Mouse (Mus musculus) lung, adult 2 months (tissue): Measurements from ENCODE around the gene Taar8b.
"Not testable (repeated sequence)": the region's sequence is repeated elsewhere in the genome, so short reads cannot be mapped to it uniquely, and the experiment has no call there.

Source experiments
- CTCF ChIP-seq: fragments of 200-500 bp; IDR thresholded peaks from 2 replicates; pipeline ENCODE4 v1.5.1; 2011; ENCODE audit warnings: mild to moderate bottlenecking, low read length, control low read depth; ENCODE audit not compliant: insufficient read depth
- POLR2A ChIP-seq: fragments of 200-500 bp; IDR thresholded peaks from 2 replicates; pipeline ENCODE4 v1.6.1; 2011; ENCODE audit warnings: low read depth, mild to moderate bottlenecking, control low read depth, low read length, borderline replicate concordance; ENCODE audit errors: extremely low read depth

- TF ChIP-seq CTCF, POLR2A: not testable (repeated sequence)
These were observed 9.7 kb upstream of the Taar8b start, which contains the start of gene Taar8c for GRCm38 (mm10) chr10:24101812-24102211.
